8 mouse cellular contexts compared by ENCODE assay signal in the genomic region with DNA sequence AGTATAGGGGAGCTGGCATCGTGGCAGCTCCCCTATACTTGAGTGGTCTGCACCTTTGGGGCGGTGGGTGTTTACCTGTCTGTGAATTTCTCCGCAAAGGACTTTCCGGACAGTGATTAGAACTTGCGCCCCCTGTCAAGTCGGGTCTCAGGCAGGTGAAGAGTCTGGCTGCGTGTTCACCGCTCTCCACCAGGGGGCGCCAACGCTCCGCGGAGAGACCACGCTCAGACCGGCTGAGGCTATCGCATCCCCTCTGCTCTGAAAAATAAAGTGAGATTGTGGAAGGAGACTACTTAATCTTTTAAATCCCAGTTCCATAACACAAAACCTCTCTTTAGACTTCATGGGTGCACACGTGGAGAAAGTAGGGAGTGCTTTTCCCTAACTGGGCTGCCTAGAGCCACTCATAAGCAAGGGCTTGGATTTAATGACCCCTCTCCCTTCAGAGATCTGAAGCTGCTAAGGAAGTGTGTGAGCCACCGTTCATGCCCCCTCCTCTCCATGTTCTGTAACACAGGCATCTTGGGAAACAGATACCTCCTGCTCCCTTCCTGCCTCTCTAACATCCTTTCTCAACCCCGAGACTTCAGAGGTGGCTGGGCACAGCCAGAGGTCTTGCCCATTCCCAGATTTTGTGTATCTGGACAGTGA. TPM values are rescaled to one million over a fixed set of nuclear protein-coding genes. Genes with fewer than 3 reads are reported as not detected.
A peak's percentile ranks its signal among the peaks of the same experiment; 100 is the strongest.
DNase-seq lines count a peak whose midpoint lies in the region; ATAC-seq and TF ChIP-seq lines count a peak whose summit lies in the region.

No protein-coding gene starts in this region.

- 7% methylated on average over 18 of the region's 18 CpGs for WGBS in embryonic facial prominence, embryonic 13.5 days
- WGBS in heart, embryonic 10.5 days, result 7% methylated on average over 18 of the region's 18 CpGs
- WGBS in liver, postnatal 0 days (ENCODE audit: insufficient replicate concordance), result 7% methylated on average over 18 of the region's 18 CpGs
- WGBS in thymus, adult 2 months, result 7% methylated on average over 18 of the region's 18 CpGs

- no peak for TF ChIP-seq EP300 in liver, postnatal 0 days (IDR thresholded peaks at IDR 0.05; ENCODE audit: low read depth)

- 0 out of 2 replicates have a peak overlapping the region, but pooled peaks have one; percentile 7 for H3K9ac ChIP-seq in embryonic facial prominence, embryonic 13.5 days
- no peak overlapping the region for H3K9ac ChIP-seq in liver, postnatal 0 days (replicated peaks)

- H3K27me3 ChIP-seq in embryonic facial prominence, embryonic 13.5 days, result 0 out of 2 replicates have a peak, but pooled peaks cover 10% of the 10 kb centered on the region
- H3K27me3 ChIP-seq in heart, embryonic 10.5 days (ENCODE audit: insufficient read depth, poor library complexity, severe bottlenecking), result peaks cover 41% of the 10 kb centered on the region
- H3K27me3 ChIP-seq in liver, postnatal 0 days (ENCODE audit: insufficient read depth, low read length), result no peaks in the 10 kb centered on the region
- H3K27me3 ChIP-seq in thymus, adult 2 months (ENCODE audit: control insufficient read depth, insufficient read depth, low read length), result no peaks in the 10 kb centered on the region

- TF ChIP-seq POLR2A in thymus, adult 2 months (IDR thresholded peaks at IDR 0.05; ENCODE audit: control insufficient read depth, extremely low read depth, insufficient read depth, low read length, poor library complexity), result no peak

- peak; percentile 94 for TF ChIP-seq CTCF in liver, postnatal 0 days (IDR thresholded peaks at IDR 0.05; ENCODE audit: low read depth)
- TF ChIP-seq CTCF in thymus, adult 2 months (IDR thresholded peaks at IDR 0.05; ENCODE audit: borderline replicate concordance, control insufficient read depth, extremely low read depth, insufficient read depth, low read length, poor library complexity), result peak; percentile 97

- ATAC-seq in embryonic facial prominence, embryonic 13.5 days (ENCODE audit: insufficient number of reproducible peaks, insufficient read depth, low FRiP score, low TSS enrichment, low read depth), result no peak
- no peak for ATAC-seq in liver, postnatal 0 days

- DNase-seq in CD4-positive, CD25-positive, alpha-beta regulatory T cell, adult 2 months (ENCODE audit: low read depth, low spot score), result peak; percentile 82
- peak; percentile 57 to 60 for DNase-seq in adrenal gland, postnatal 4 days (ENCODE audit: low spot score in 2 of 2)
- peak; percentile 83 for DNase-seq in heart, embryonic 10.5 days (ENCODE audit: low spot score)
- DNase-seq in kidney, postnatal 10 days, result peak; percentile 90
- DNase-seq in liver, postnatal 0 days, result peak; percentile 81
- DNase-seq in ovary, adult 18-20 months (ENCODE audit: low spot score), result peak; percentile 32
- peak; percentile 84 for DNase-seq in thymus, adult 2 months

- H3K4me1 ChIP-seq in embryonic facial prominence, embryonic 13.5 days, result peaks cover 17% of the 10 kb centered on the region
- peaks cover 40% of the 10 kb centered on the region for H3K4me1 ChIP-seq in heart, embryonic 10.5 days
- H3K4me1 ChIP-seq in liver, postnatal 0 days (ENCODE audit: insufficient read depth), result no peaks in the 10 kb centered on the region
- H3K4me1 ChIP-seq in thymus, adult 2 months (replicated peaks; ENCODE audit: control insufficient read depth, insufficient read depth, low read length), result no peaks in the 10 kb centered on the region

- no peaks in the 10 kb centered on the region for H3K9me3 ChIP-seq in embryonic facial prominence, embryonic 13.5 days
- H3K9me3 ChIP-seq in heart, embryonic 10.5 days, result no peaks in the 10 kb centered on the region
- no peaks in the 10 kb centered on the region for H3K9me3 ChIP-seq in liver, postnatal 0 days (ENCODE audit: low read length)

- H3K4me3 ChIP-seq in embryonic facial prominence, embryonic 13.5 days, result no peak overlapping the region
- H3K4me3 ChIP-seq in heart, embryonic 10.5 days, result no peak overlapping the region
- H3K4me3 ChIP-seq in liver, postnatal 0 days (ENCODE audit: low read depth, low read length), result no peak overlapping the region
- no peak overlapping the region for H3K4me3 ChIP-seq in thymus, adult 2 months (ENCODE audit: control insufficient read depth, insufficient read depth, low read length)

- no peaks in the 10 kb centered on the region for H3K36me3 ChIP-seq in embryonic facial prominence, embryonic 13.5 days
- H3K36me3 ChIP-seq in heart, embryonic 10.5 days, result no peaks in the 10 kb centered on the region
- H3K36me3 ChIP-seq in liver, postnatal 0 days (replicated peaks; ENCODE audit: insufficient read depth, low read length), result no peaks in the 10 kb centered on the region
- H3K36me3 ChIP-seq in thymus, adult 2 months (ENCODE audit: control insufficient read depth, insufficient read depth, low read length), result no peaks in the 10 kb centered on the region

- no peak overlapping the region for H3K27ac ChIP-seq in embryonic facial prominence, embryonic 13.5 days
- H3K27ac ChIP-seq in heart, embryonic 10.5 days, result no peak overlapping the region
- no peak overlapping the region for H3K27ac ChIP-seq in liver, postnatal 0 days (ENCODE audit: low read depth)
- no peak overlapping the region for H3K27ac ChIP-seq in thymus, adult 2 months (ENCODE audit: control insufficient read depth, insufficient read depth, low read length)

- H3K4me2 ChIP-seq in embryonic facial prominence, embryonic 13.5 days, result no peak overlapping the region
- H3K4me2 ChIP-seq in liver, postnatal 0 days (ENCODE audit: low read depth, low read length), result no peak overlapping the region

RNA-seq across cellular contexts. Expression of gene Blcap, which starts 34.1 kb away (rescaled TPM):
- total RNA-seq in adrenal gland, postnatal 4 days (2021), result 100 to 1,000 TPM; 103 to 104 TPM
- polyA plus RNA-seq in embryonic facial prominence, embryonic 13.5 days (2015; fragmentation: Nextera tagmentation; extraction: Ambion mirVana), result 66.7 and 68.7 TPM in 2 replicates
- polyA plus RNA-seq in heart, embryonic 10.5 days (2016; fragmentation: Nextera tagmentation; extraction: Ambion mirVana), result 38.3 and 38.6 TPM in 2 replicates
- polyA plus RNA-seq in liver, postnatal 0 days (2015; fragmentation: Nextera tagmentation; extraction: Ambion mirVana), result 12.5 and 13.3 TPM in 2 replicates
- 28.2 and 35.3 TPM in 2 replicates for polyA plus RNA-seq in thymus, adult 2 months (2012; rRNA removed)

RNA-seq across cellular contexts. Expression of gene Nnat, which starts 45.3 kb away (rescaled TPM):
- 100 to 1,000 TPM; 380 to 391 TPM for total RNA-seq in adrenal gland, postnatal 4 days (2021)
- 732 and 923 TPM in 2 replicates for polyA plus RNA-seq in embryonic facial prominence, embryonic 13.5 days (2015; fragmentation: Nextera tagmentation; extraction: Ambion mirVana)
- polyA plus RNA-seq in heart, embryonic 10.5 days (2016; fragmentation: Nextera tagmentation; extraction: Ambion mirVana), result 253 and 592 TPM in 2 replicates
- polyA plus RNA-seq in liver, postnatal 0 days (2015; fragmentation: Nextera tagmentation; extraction: Ambion mirVana), result 6.2 and 6.6 TPM in 2 replicates
- polyA plus RNA-seq in thymus, adult 2 months (2012; rRNA removed), result 2.5 and 17.0 TPM in 2 replicates

Comparison
In these comparisons a context has a peak if more than half of its experiments do, and no peak if none do; other contexts are left out.
1. DNase-seq: peak in every context shown above with its lines; median percentile 90 in kidney, postnatal 10 days; 84 in thymus, adult 2 months; 83 in heart, embryonic 10.5 days; 82 in CD4-positive, CD25-positive, alpha-beta regulatory T cell, adult 2 months; 81 in liver, postnatal 0 days; 58 in adrenal gland, postnatal 4 days; 32 in ovary, adult 18-20 months.
2. RNA of gene Nnat, which starts 45.3 kb away (polyA plus RNA-seq): 732 to 923 TPM in embryonic facial prominence, embryonic 13.5 days and 253 to 592 TPM in heart, embryonic 10.5 days; 2.5 to 17.0 TPM in thymus, adult 2 months and 6.2 to 6.6 TPM in liver, postnatal 0 days; every median in the first group is over 10 times any median in the second.